Mouse (Mus musculus) intestine, postnatal 0 days (tissue): Measurements from ENCODE around the gene Svopl. TPM values are rescaled to one million over a fixed set of nuclear protein-coding genes. Genes with fewer than 3 reads are reported as not detected.

Experiments used
- ATAC-seq: fragments of 200-750 bp; cut with Nextera tagmentation; 2 replicates; pipeline ENCODE4 v1.8.0; 2017; ENCODE audit warnings: mild to moderate bottlenecking, moderate TSS enrichment, moderate library complexity
- H3K27ac ChIP-seq: fragments of 300-500 bp; sonication (generic); 2 replicates; pipeline ENCODE4 v1.5.1; 2014; ENCODE audit warnings: mild to moderate bottlenecking, low read depth, low read length, moderate library complexity
- H3K27me3 ChIP-seq: fragments of 300-500 bp; sonication (generic); replicated peaks from 2 replicates; pipeline ENCODE4 v1.6.1; 2014; ENCODE audit warnings: low read length, mixed read lengths; ENCODE audit not compliant: control insufficient read depth, insufficient read depth
- H3K36me3 ChIP-seq: fragments of 300-500 bp; sonication (generic); 2 replicates; pipeline ENCODE4 v1.6.1; 2014; ENCODE audit warnings: mild to moderate bottlenecking, moderate library complexity; ENCODE audit not compliant: control insufficient read depth, insufficient read depth
- H3K4me1 ChIP-seq: fragments of 300-500 bp; sonication (generic); replicated peaks from 2 replicates; pipeline ENCODE4 v1.6.1; 2014; ENCODE audit warnings: antibody characterized with exemption, low read length, mixed read lengths; ENCODE audit not compliant: control insufficient read depth, insufficient read depth
- H3K4me2 ChIP-seq: fragments of 300-500 bp; sonication (generic); replicated peaks from 2 replicates; pipeline ENCODE4 v1.6.1; 2014; ENCODE audit warnings: low read depth, mild to moderate bottlenecking, moderate library complexity
- H3K4me3 ChIP-seq: fragments of 300-500 bp; sonication (generic); 2 replicates; pipeline ENCODE4 v1.5.1; 2014; ENCODE audit warnings: low read depth, low read length
- H3K9ac ChIP-seq: fragments of 300-500 bp; sonication (generic); 2 replicates; pipeline ENCODE4 v1.6.1; 2014; ENCODE audit warnings: mild to moderate bottlenecking, low read depth, low read length
- H3K9me3 ChIP-seq: fragments of 300-500 bp; sonication (generic); 2 replicates; pipeline ENCODE4 v1.6.1; 2016; ENCODE audit warnings: mixed run types; ENCODE audit not compliant: control insufficient read depth
- CTCF ChIP-seq: sonication (generic); IDR thresholded peaks from 2 replicates; pipeline ENCODE4 v1.5.1; 2016; ENCODE audit warnings: low read depth, mild to moderate bottlenecking, control low read depth, antibody characterized with exemption, moderate library complexity
- WGBS: fragments of 180-500 bp; shearing (Covaris S2); extraction: QIAGEN DNeasy Blood & Tissue Kit; methylation state at CpG from one replicate; pipeline ENCODE4 v1.1.7; 2014; 5-methylcytosine and 5-hydroxymethylcytosine counted together
- polyA plus RNA-seq: library from polyadenylated mRNA; unstranded; fragments of >200 nt; fragmentation: Nextera tagmentation; extraction: Ambion mirVana; gene quantifications from 2 replicates; pipeline ENCODE4 v1.2.1, GENCODE M21; 2015

Gene Svopl
- polyA plus RNA-seq, 1 experiment from 2014 or later = 0.68 TPM

DNA sequence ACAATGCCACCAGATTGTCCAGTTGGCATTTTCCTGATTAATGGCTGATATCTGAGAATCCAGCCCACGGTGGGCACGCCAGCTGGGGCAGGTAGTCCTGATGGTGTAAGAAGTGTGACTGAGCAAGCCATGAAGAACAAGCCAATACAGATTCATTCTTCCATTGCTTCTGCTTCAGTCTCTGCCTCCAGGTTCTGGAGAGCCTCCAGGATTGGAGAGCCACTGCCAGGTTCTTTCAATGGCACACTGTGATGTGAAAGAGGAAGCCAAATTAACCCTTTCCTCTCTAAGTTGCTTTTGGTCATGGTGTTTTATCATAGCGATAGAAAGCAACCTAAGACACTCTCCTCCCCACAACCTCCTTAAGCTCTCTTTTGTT is 18.3 kb upstream of the Svopl start:
- no peak overlapping the region for H3K4me2 ChIP-seq
- peaks cover 3% of the 10 kb centered on the region; the same call in 1 of the 2 replicates for H3K36me3 ChIP-seq
- H3K27me3 ChIP-seq = no peaks in the 10 kb centered on the region
- ATAC-seq = no peak
- H3K9me3 ChIP-seq = no peaks in the 10 kb centered on the region
- H3K27ac ChIP-seq = no peak overlapping the region
- no peaks in the 10 kb centered on the region for H3K4me1 ChIP-seq
- no peak overlapping the region for H3K9ac ChIP-seq
- TF ChIP-seq CTCF = no peak
- WGBS = 87% methylated on average over 3 of the region's 3 CpGs
- no peak overlapping the region for H3K4me3 ChIP-seq

GRCm38 (mm10) chr6:38064621-38065020 is 17.8 kb upstream of the Svopl start:
- WGBS = 92% methylated on average over 2 of the region's 2 CpGs
- Histone ChIP-seq H3K9me3 (no peaks in the 10 kb centered on the region), H3K36me3 (peaks cover 3% of the 10 kb centered on the region; the same call in 1 of the 2 replicates), H3K27me3 (no peaks in the 10 kb centered on the region), H3K4me3 (no peak overlapping the region), H3K4me2 (no peak overlapping the region), H3K4me1 (no peaks in the 10 kb centered on the region), H3K27ac (no peak overlapping the region), H3K9ac (no peak overlapping the region)
- ATAC-seq = no peak
- no peak for TF ChIP-seq CTCF

- Histone ChIP-seq H3K27me3 (no peaks in the 10 kb centered on the region), H3K36me3 (peaks cover 3% of the 10 kb centered on the region; the same call in 1 of the 2 replicates), H3K27ac (no peak overlapping the region), H3K9ac (no peak overlapping the region), H3K4me2 (no peak overlapping the region), H3K4me1 (no peaks in the 10 kb centered on the region), H3K9me3 (no peaks in the 10 kb centered on the region), H3K4me3 (no peak overlapping the region)
- 54% methylated on average over 5 of the region's 5 CpGs for WGBS
- TF ChIP-seq CTCF = peak; percentile 55
- no peak for ATAC-seq
These were observed 12.0 kb upstream of the Svopl start for GRCm38 (mm10) chr6:38058805-38059204.

- no peak overlapping the region for H3K4me3 ChIP-seq
- no peak for TF ChIP-seq CTCF
- H3K4me1 ChIP-seq = no peaks in the 10 kb centered on the region
- no peak overlapping the region for H3K4me2 ChIP-seq
- no peaks in the 10 kb centered on the region for H3K36me3 ChIP-seq
- no peak for ATAC-seq
- no peaks in the 10 kb centered on the region for H3K9me3 ChIP-seq
- no peak overlapping the region for H3K9ac ChIP-seq
- H3K27me3 ChIP-seq = no peaks in the 10 kb centered on the region
- H3K27ac ChIP-seq = no peak overlapping the region
- WGBS = 81% methylated on average over 15 of the region's 15 CpGs
These were observed 8.9 kb upstream of the Svopl start for GRCm38 (mm10) chr6:38055471-38056330.

DNA sequence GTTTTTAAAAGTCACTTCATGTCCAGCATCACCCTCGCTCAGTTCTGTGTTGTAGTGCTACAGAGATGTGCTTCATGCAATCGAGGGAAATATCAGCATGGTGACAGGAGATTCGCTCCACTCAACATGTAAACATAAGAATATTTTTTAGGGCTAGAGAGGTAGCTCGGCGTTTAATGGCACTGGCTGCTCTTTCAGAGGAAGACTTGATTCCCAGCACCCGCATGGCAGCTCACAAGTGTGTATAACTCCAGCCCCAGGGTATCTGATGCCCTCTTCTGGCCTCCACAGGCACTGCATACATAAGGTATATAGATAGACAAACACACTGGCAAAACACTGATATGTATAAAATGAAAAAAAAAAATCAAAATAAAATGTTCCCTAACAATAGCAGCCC is 2.8 kb upstream of the Svopl start:
- Histone ChIP-seq H3K4me2 (no peak overlapping the region), H3K27me3 (no peaks in the 10 kb centered on the region), H3K27ac (no peak overlapping the region), H3K4me3 (no peak overlapping the region), H3K9me3 (no peaks in the 10 kb centered on the region), H3K4me1 (no peaks in the 10 kb centered on the region), H3K9ac (no peak overlapping the region), H3K36me3 (no peaks in the 10 kb centered on the region)
- WGBS = 92% methylated on average over 6 of the region's 6 CpGs
- peak; percentile 23; the same call in 1 of the 2 replicates for TF ChIP-seq CTCF
- no peak for ATAC-seq

- H3K27ac ChIP-seq = no peak overlapping the region
- TF ChIP-seq CTCF = no peak
These were observed 2.2 kb upstream of the Svopl start for GRCm38 (mm10) chr6:38048800-38049561.

More at GRCm38 (mm10) chr6:38048800-38049561, 2.2 kb upstream of the Svopl start:
- Histone ChIP-seq H3K4me1 (no peaks in the 10 kb centered on the region), H3K9me3 (no peaks in the 10 kb centered on the region), H3K36me3 (no peaks in the 10 kb centered on the region), H3K27me3 (no peaks in the 10 kb centered on the region), H3K4me3 (no peak overlapping the region), H3K9ac (no peak overlapping the region), H3K4me2 (no peak overlapping the region)
- ATAC-seq = no peak
- 53% methylated on average over 6 of the region's 6 CpGs for WGBS
